Mouse (Mus musculus) CH12.LX (cell line): ENCODE results near the gene 1700017B05Rik. TPM values are rescaled to one million over a fixed set of nuclear protein-coding genes. Genes with fewer than 3 reads are reported as not detected.
"Not testable (repeated sequence)": the region's sequence is repeated elsewhere in the genome, so short reads cannot be mapped to it uniquely, and the experiment has no call there.

Experiments used
- DNase-seq: peaks from one replicate; pipeline ENCODE4 v3.0.0-alpha.2; 2013; ENCODE audit errors: extremely low read depth
- H3K27ac ChIP-seq: 2 replicates; pipeline ENCODE4 v1.5.1; 2012; ENCODE audit warnings: low read depth, mild to moderate bottlenecking, control low read depth, moderate library complexity; ENCODE audit not compliant: insufficient read depth
- H3K27me3 ChIP-seq: replicated peaks from 2 replicates; pipeline ENCODE3; 2012; ENCODE audit warnings: inconsistent platforms
- H3K36me3 ChIP-seq, 2 experiments: replicated peaks in 1 of 2; 2 replicates each; pipeline versions ENCODE3 to v1.6.1; 2012; ENCODE audit warnings: inconsistent platforms in 1 of 2, low read length in 1 of 2, mild to moderate bottlenecking in 1 of 2, mixed read lengths in 1 of 2, moderate library complexity in 1 of 2; ENCODE audit not compliant: control insufficient read depth in 1 of 2, insufficient read depth in 1 of 2
- H3K4me1 ChIP-seq, 2 experiments: 2 replicates each; pipeline ENCODE4 v1.6.1; 2012; ENCODE audit warnings: inconsistent platforms in 1 of 2, moderate library complexity in 1 of 2; ENCODE audit not compliant: insufficient read depth in 2 of 2, control insufficient read depth in 1 of 2
- H3K4me2 ChIP-seq: 2 replicates; pipeline ENCODE4 v1.6.1; 2012; ENCODE audit warnings: low read depth, mild to moderate bottlenecking, control low read depth; ENCODE audit not compliant: poor library complexity, insufficient read depth, severe bottlenecking
- H3K4me3 ChIP-seq, 3 experiments: fragments of 150-350 bp in 1 of 3; sonication (generic) in 1 of 3; replicated peaks in 1 of 3; 2 replicates each; pipeline versions ENCODE3 to v1.5.1; 2011 to 2012; ENCODE audit warnings: low read depth in 2 of 3, low read length in 2 of 3, mild to moderate bottlenecking in 2 of 3, moderate library complexity in 2 of 3, control low read depth in 1 of 3, improper control_type of control experiment in 1 of 3, inconsistent platforms in 1 of 3, mixed read lengths in 1 of 3; ENCODE audit not compliant: poor library complexity in 1 of 3
- H3K79me2 ChIP-seq: replicated peaks from 2 replicates; pipeline ENCODE4 v1.6.1; 2012; ENCODE audit warnings: mild to moderate bottlenecking, moderate library complexity; ENCODE audit not compliant: control insufficient read depth, poor library complexity, insufficient read depth, severe bottlenecking; ENCODE audit errors: extremely low read depth
- H3K9ac ChIP-seq: 2 replicates; pipeline ENCODE4 v1.6.1; 2012; ENCODE audit warnings: low read depth, mild to moderate bottlenecking, control low read depth, moderate library complexity; ENCODE audit not compliant: insufficient read depth
- H3K9me3 ChIP-seq: replicated peaks from 2 replicates; pipeline ENCODE3; 2012; ENCODE audit warnings: low read length, inconsistent platforms, mixed read lengths
- CHD2 ChIP-seq: IDR thresholded peaks from 2 replicates; pipeline ENCODE4 v1.6.1; 2011; ENCODE audit warnings: low read length, improper control_type of control experiment
- CTCF ChIP-seq, 2 experiments: IDR thresholded peaks in 1 of 2; conservative IDR thresholded peaks in 1 of 2; 2 replicates each; pipeline ENCODE4 v1.5.1; 2011 to 2012; ENCODE audit warnings: low read depth in 2 of 2, low read length in 2 of 2, improper control_type of control experiment in 1 of 2, inconsistent platforms in 1 of 2, mild to moderate bottlenecking in 1 of 2, moderate library complexity in 1 of 2
- HCFC1 ChIP-seq: IDR thresholded peaks from 2 replicates; pipeline ENCODE4 v1.6.1; 2012; ENCODE audit warnings: low read depth, mild to moderate bottlenecking, inconsistent platforms, low read length, improper control_type of control experiment
- IRF4 ChIP-seq: IDR thresholded peaks from 2 replicates; pipeline ENCODE4 v1.6.1; 2014; ENCODE audit warnings: low read depth, mild to moderate bottlenecking, inconsistent platforms, low read length, improper control_type of control experiment
- JUN ChIP-seq: IDR thresholded peaks from 2 replicates; pipeline ENCODE4 v1.6.1; 2011; ENCODE audit warnings: low read depth, mild to moderate bottlenecking, low read length, improper control_type of control experiment, moderate library complexity; ENCODE audit not compliant: insufficient read depth
- JUND ChIP-seq: conservative IDR thresholded peaks from 2 replicates; pipeline ENCODE4 v1.6.1; 2011; ENCODE audit warnings: low read depth, low read length, improper control_type of control experiment
- KAT2A ChIP-seq: IDR thresholded peaks from 2 replicates; pipeline ENCODE4 v1.6.1; 2012; ENCODE audit warnings: low read length, improper control_type of control experiment, inconsistent platforms; ENCODE audit not compliant: insufficient replicate concordance
- MEF2A ChIP-seq: IDR thresholded peaks from 2 replicates; pipeline ENCODE4 v1.6.1; 2014; ENCODE audit warnings: low read depth, mild to moderate bottlenecking, inconsistent platforms, low read length, improper control_type of control experiment, borderline replicate concordance
- NELFE ChIP-seq: IDR thresholded peaks from 2 replicates; pipeline ENCODE4 v1.6.1; 2011; ENCODE audit warnings: low read depth, low read length, improper control_type of control experiment
- PAX5 ChIP-seq: IDR thresholded peaks from 2 replicates; pipeline ENCODE4 v1.6.1; 2012; ENCODE audit warnings: low read length, inconsistent platforms, mixed read lengths
- RAD21 ChIP-seq: IDR thresholded peaks from 2 replicates; pipeline ENCODE4 v1.6.1; 2011; ENCODE audit warnings: low read depth, mild to moderate bottlenecking, low read length, improper control_type of control experiment, moderate library complexity
- SMC3 ChIP-seq: IDR thresholded peaks from 2 replicates; pipeline ENCODE4 v1.6.1; 2011; ENCODE audit warnings: low read depth, low read length, improper control_type of control experiment
- TBP ChIP-seq: conservative IDR thresholded peaks from 2 replicates; pipeline ENCODE4 v1.6.1; 2011; ENCODE audit warnings: low read depth, low read length, improper control_type of control experiment
- USF1 ChIP-seq: IDR thresholded peaks from 2 replicates; pipeline ENCODE4 v1.6.1; 2014; ENCODE audit warnings: low read depth, mild to moderate bottlenecking, inconsistent platforms, low read length, improper control_type of control experiment
- USF2 ChIP-seq: conservative IDR thresholded peaks from 2 replicates; pipeline ENCODE4 v1.6.1; 2011; ENCODE audit warnings: low read depth, low read length, improper control_type of control experiment
- ZC3H11A ChIP-seq: IDR thresholded peaks from 2 replicates; pipeline ENCODE4 v1.6.1; 2012; ENCODE audit warnings: low read depth, mild to moderate bottlenecking, inconsistent platforms, low read length, improper control_type of control experiment
- dilution Hi-C: fragments of 300-500 bp; cut with MboI; formaldehyde crosslinking; loops from 2 replicates; pipeline ENCODE4 v1.14.3; 2020; ENCODE audit warnings: low sequenced_read_pairs; ENCODE audit not compliant: extremely low pct_unique_long_range_greater_than_20kb, extremely low pct_ligation_motif_present
- in situ Hi-C: fragments of 300-500 bp; cut with MboI; formaldehyde crosslinking; loops from 3 replicates; pipeline ENCODE4 v1.14.3; 2019; ENCODE audit warnings: low sequenced_read_pairs, low pct_ligation_motif_present, low pct_unique_long_range_greater_than_20kb, mixed read lengths
- polyA plus RNA-seq: library from polyadenylated mRNA; unstranded; fragments of >175 nt; gene quantifications from 2 replicates; pipeline ENCODE4 v1.2.1, GENCODE M21; 2012; ENCODE audit warnings: low read depth; ENCODE audit not compliant: insufficient read length
- total RNA-seq, 2 experiments: library from RNA; depleted of rRNA; stranded (reverse); fragments of 300-350 nt in 1 of 2; fragments of >200 nt in 1 of 2; gene quantifications; 2 replicates each; pipeline ENCODE4 v1.2.3; 2012 to 2014

Gene 1700017B05Rik
- total and polyA plus RNA-seq, 3 experiments: 26.4 to 56.0 (median 38.6) TPM

DNA sequence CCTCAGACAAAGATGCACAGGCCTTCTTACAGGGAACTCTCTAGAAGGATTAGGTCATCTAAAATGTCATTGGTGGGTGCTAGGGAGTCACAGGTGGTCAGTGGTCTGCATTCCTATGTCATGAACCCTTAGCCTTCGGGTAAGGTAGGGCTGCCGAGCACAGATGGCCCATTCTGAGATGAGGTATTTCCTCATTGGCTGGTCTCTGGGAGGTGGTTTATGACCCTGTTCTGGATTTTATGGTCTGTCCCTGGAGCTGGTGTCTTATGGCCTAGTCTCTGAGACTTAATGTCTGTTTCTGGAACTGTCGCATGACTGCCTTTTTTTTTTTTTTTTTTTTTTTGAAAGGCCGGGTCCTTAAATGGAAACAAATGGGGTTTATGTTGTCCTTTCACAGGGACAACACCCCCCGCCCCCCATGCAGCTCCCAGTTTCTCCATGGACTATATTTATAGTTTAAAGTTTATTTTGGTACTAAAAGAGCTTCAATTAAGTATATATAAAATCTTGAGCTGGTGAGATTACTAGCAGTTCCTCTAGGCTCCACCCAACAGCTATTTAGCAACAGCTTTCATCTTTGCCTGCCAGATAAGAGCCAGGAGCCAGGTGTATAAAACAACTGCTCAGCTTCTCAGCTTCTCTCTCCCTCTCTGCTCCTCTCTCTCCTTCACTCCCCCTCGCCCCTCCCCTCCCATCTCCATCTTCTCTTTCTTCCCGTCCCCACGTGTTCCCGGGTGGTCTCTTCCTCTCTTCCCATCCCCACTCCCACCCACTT is 49.8 kb downstream of the 1700017B05Rik start:
- no peak for TF ChIP-seq MEF2A
- no peak for TF ChIP-seq JUN
- no peak for TF ChIP-seq USF2
- TF ChIP-seq PAX5: no peak
- no peak for TF ChIP-seq JUND
- TF ChIP-seq, all 38 proteins: peak for 0
- in situ Hi-C loops (loop anchor here (10.0 kb wide), 1 partner anchor 318 kb away; no protein-coding TSS in a partner anchor), dilution Hi-C loops (no loop called here)
- no peaks in the 10 kb centered on the region; a peak in 1 of 4 replicates for H3K4me1 ChIP-seq
- no peak for DNase-seq
- no peaks in the 10 kb centered on the region for H3K27me3 ChIP-seq
- no peaks in the 10 kb centered on the region for H3K36me3 ChIP-seq
- H3K4me2 ChIP-seq: no peak overlapping the region
- no peak overlapping the region for H3K4me3 ChIP-seq
- no peak overlapping the region for H3K27ac ChIP-seq
- H3K9me3 ChIP-seq: no peaks in the 10 kb centered on the region
- H3K9ac ChIP-seq: no peak overlapping the region
- H3K79me2 ChIP-seq: no peaks in the 10 kb centered on the region

DNA sequence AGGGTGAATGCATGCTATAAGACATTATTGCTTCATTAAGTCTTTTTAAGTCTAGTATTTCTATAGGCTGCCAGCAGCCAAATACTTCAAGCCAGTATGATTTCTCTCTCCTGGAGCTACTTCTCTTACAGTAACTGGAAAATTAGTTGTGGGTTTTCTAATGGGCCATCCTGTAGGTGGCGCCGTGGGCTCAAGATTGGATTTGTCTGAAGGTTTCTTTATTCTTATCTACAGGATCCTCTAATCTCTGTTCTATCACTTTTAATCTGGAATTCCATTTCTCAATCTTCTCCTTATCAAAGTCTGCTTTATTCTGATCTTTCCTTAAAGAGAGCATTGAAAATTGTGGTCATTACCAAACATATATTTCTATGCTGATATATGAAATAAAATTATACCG is 53.1 kb downstream of the 1700017B05Rik start:
- H3K4me3 ChIP-seq: no peak overlapping the region
- no peak for TF ChIP-seq USF1
- TF ChIP-seq JUND: 0 out of 2 replicates have a peak, but pooled peaks have one; percentile 13
- peak; percentile 32 to 93; a peak in 3 of 4 replicates for TF ChIP-seq CTCF (conservative IDR thresholded peaks at IDR 0.05 in 1 of 2, IDR thresholded peaks at IDR 0.05 in 1 of 2; ENCODE audit: low read depth in 2 of 2, low read length in 2 of 2)
- peak; percentile 74 for TF ChIP-seq ZC3H11A
- TF ChIP-seq RAD21: peak; percentile 91
- TF ChIP-seq SMC3: peak; percentile 79
- no peak overlapping the region for H3K4me2 ChIP-seq
- H3K4me1 ChIP-seq: no peaks in the 10 kb centered on the region
- H3K79me2 ChIP-seq: no peaks in the 10 kb centered on the region
- in situ Hi-C loops (no loop called here), dilution Hi-C loops (no loop called here)
- H3K27ac ChIP-seq: no peak overlapping the region
- peak; percentile 64 for DNase-seq
- no peak overlapping the region for H3K9ac ChIP-seq
- H3K36me3 ChIP-seq: no peaks in the 10 kb centered on the region
- H3K27me3 ChIP-seq: no peaks in the 10 kb centered on the region
- H3K9me3 ChIP-seq: no peaks in the 10 kb centered on the region

DNA sequence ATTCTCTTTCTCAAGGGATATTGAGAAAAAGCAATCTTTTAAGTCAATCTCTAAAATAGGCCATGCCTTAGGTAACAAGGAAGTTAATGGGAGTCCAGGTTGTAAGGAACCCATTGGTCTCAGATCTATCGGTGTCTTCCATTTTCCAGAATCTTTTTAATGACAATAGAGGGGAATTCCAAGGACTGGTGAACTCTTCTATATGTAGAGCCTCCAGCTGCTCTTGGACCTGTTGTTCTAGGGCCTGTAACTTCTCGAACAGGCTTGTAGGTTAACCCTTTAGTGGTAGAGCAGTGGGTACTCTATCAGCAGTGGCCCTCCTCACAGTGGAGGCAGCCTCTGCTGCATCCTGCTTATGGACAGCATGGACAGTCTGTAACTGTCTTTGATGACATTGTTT is 55.5 kb downstream of the 1700017B05Rik start:
- Histone ChIP-seq H3K9ac (no peak overlapping the region), H3K27me3 (no peaks in the 10 kb centered on the region), H3K27ac (no peak overlapping the region), H3K36me3 (no peaks in the 10 kb centered on the region), H3K4me3 (no peak overlapping the region), H3K4me1 (peaks cover 0 to 2% of the 10 kb centered on the region in 2 experiments; a peak in 1 of 4 replicates)
- dilution Hi-C loops: no loop called here
- in situ Hi-C loops: no loop called here
- DNase-seq: no peak
- TF ChIP-seq IRF4: no peak
- TF ChIP-seq NELFE: no peak
- no peak for TF ChIP-seq USF2
- TF ChIP-seq KAT2A: no peak
- TF ChIP-seq ZC3H11A: no peak
- no peak for TF ChIP-seq TBP
- no peak for TF ChIP-seq HCFC1
- no peak for TF ChIP-seq CHD2
- TF ChIP-seq, all 38 proteins: peak for 0
- Histone ChIP-seq H3K4me2 (no peak overlapping the region), H3K79me2 (no peaks in the 10 kb centered on the region), H3K9me3 (no peaks in the 10 kb centered on the region)

DNA sequence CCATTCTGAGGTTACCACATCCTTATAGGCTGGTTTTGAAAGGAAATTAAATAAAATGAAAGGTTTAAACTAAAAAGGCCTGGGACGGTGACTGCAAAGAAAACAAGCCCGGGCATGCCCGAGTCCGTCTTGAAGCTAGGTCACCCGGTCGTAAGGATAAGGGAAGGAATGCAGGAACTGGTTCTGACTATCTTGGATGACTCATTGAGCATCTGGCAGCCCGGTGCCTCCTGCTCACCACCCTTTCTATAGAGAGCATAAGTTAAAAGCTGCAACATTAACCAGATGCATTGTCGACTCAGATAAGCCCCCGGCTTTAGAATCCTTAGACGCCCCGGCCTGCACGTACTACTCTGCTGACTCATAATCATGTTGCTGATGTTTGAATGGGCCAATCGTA is 58.8 kb downstream of the 1700017B05Rik start:
- H3K79me2 ChIP-seq, DNase-seq, H3K9me3 ChIP-seq, dilution Hi-C loops, H3K36me3 ChIP-seq, H3K4me3 ChIP-seq, H3K9ac ChIP-seq, in situ Hi-C loops, H3K4me2 ChIP-seq, H3K27ac ChIP-seq, H3K4me1 ChIP-seq, H3K27me3 ChIP-seq: not testable (repeated sequence)
